1 mouse cellular context compared by ENCODE assay signal in genomic region chr19:5515840-5516777, GRCm38 (mm10).
TF ChIP-seq lines count a peak whose summit lies in the region.

No protein-coding gene starts in this region.

TF ChIP-seq in MEL, 35 proteins besides CTCF, POLR2A, EP300 and RAD21 (continued from another document):
- TF ChIP-seq UBTF (IDR thresholded peaks at IDR 0.05; ENCODE audit: borderline replicate concordance, insufficient read depth, low read depth, low read length) (no peak), USF1 (IDR thresholded peaks at IDR 0.05; ENCODE audit: low read depth, low read length) (no peak), NELFE (IDR thresholded peaks at IDR 0.05; ENCODE audit: low read depth, low read length) (no peak), KAT2A (conservative IDR thresholded peaks at IDR 0.05; ENCODE audit: low read depth, low read length) (no peak)
